Mouse (Mus musculus) E14TG2a.4 (cell line): Measurements from ENCODE around the gene Dnajc12.
"Not testable (repeated sequence)": the region's sequence is repeated elsewhere in the genome, so short reads cannot be mapped to it uniquely, and the experiment has no call there.

Experiments
- H3K27me3 ChIP-seq: 2 replicates; pipeline ENCODE4 v1.6.1; 2014; ENCODE audit warnings: low read length, control low read depth; ENCODE audit not compliant: insufficient read depth
- H3K36me3 ChIP-seq: 2 replicates; pipeline ENCODE4 v1.6.1; 2014; ENCODE audit warnings: low read length, control low read depth; ENCODE audit not compliant: insufficient read depth
- H3K4me1 ChIP-seq: replicated peaks from 2 replicates; pipeline ENCODE4 v1.6.1; 2014; ENCODE audit warnings: low read depth, low read length, control low read depth
- H3K4me3 ChIP-seq: replicated peaks from 2 replicates; pipeline ENCODE4 v1.5.1; 2014; ENCODE audit warnings: mild to moderate bottlenecking, low read length
- H3K9me3 ChIP-seq: 2 replicates; pipeline ENCODE4 v1.6.1; 2014; ENCODE audit warnings: low read length, control low read depth
- CTCF ChIP-seq: conservative IDR thresholded peaks from 2 replicates; pipeline ENCODE4 v1.5.1; 2014; ENCODE audit warnings: low read length
- NANOG ChIP-seq: IDR thresholded peaks from 2 replicates; pipeline ENCODE4 v1.6.1; 2014; ENCODE audit warnings: borderline replicate concordance, low read length, mixed read lengths
- POU5F1 ChIP-seq: IDR thresholded peaks from 2 replicates; pipeline ENCODE4 v1.6.1; 2014; ENCODE audit warnings: low read length, borderline replicate concordance

Gene Dnajc12

GRCm38 (mm10) chr10:63432099-63432498, 49.9 kb downstream of the Dnajc12 start:
- Histone ChIP-seq H3K9me3 (no peaks in the 10 kb centered on the region), H3K36me3 (no peaks in the 10 kb centered on the region), H3K27me3 (no peaks in the 10 kb centered on the region), H3K4me1 (peaks cover 23% of the 10 kb centered on the region), H3K4me3 (no peak overlapping the region)
- TF ChIP-seq NANOG, result no peak
- TF ChIP-seq CTCF, result no peak
- TF ChIP-seq POU5F1, result no peak

DNA sequence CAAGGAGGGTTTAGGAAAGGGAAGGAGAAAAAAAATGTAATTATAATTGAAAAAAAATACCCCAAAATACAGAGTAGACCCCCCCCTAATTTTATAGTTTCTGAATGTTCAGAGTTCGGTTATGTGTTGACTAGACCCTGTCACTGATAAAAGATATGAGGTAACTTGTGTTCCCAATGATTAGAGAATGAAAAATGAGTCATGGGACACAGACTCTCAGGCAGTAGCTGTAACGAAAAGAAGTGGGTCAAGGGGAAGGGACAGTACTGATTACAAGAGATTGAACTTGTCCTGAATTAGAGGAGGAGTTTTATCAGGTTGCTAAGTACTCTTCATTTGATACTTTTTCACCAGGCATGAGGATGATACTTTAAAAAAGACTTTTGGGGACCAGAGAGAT, 50.6 kb downstream of the Dnajc12 start:
- no peaks in the 10 kb centered on the region for H3K27me3 ChIP-seq
- H3K4me3 ChIP-seq, result no peak overlapping the region
- no peak for TF ChIP-seq NANOG
- TF ChIP-seq POU5F1, result no peak
- TF ChIP-seq CTCF, result no peak
- H3K4me1 ChIP-seq, result peaks cover 15% of the 10 kb centered on the region
- no peaks in the 10 kb centered on the region for H3K36me3 ChIP-seq
- no peaks in the 10 kb centered on the region for H3K9me3 ChIP-seq

GRCm38 (mm10) chr10:63438736-63439262, 56.6 kb downstream of the Dnajc12 start:
- Histone ChIP-seq H3K9me3 (0 out of 2 replicates have a peak, but pooled peaks cover 1% of the 10 kb centered on the region), H3K4me1 (no peaks in the 10 kb centered on the region), H3K27me3 (no peaks in the 10 kb centered on the region), H3K36me3 (no peaks in the 10 kb centered on the region), H3K4me3 (no peak overlapping the region)
- no peak for TF ChIP-seq NANOG
- no peak for TF ChIP-seq POU5F1
- TF ChIP-seq CTCF, result no peak

GRCm38 (mm10) chr10:63439694-63440228, 57.5 kb downstream of the Dnajc12 start:
- no peak overlapping the region for H3K4me3 ChIP-seq
- TF ChIP-seq POU5F1 (no peak), CTCF (no peak), NANOG (no peak)
- no peaks in the 10 kb centered on the region for H3K4me1 ChIP-seq

GRCm38 (mm10) chr10:63444602-63445387, 62.6 kb downstream of the Dnajc12 start:
- H3K27me3 ChIP-seq, H3K4me3 ChIP-seq, H3K36me3 ChIP-seq, H3K4me1 ChIP-seq: not testable (repeated sequence)
- H3K9me3 ChIP-seq, result peaks cover 29% of the 10 kb centered on the region

More at GRCm38 (mm10) chr10:63439694-63440228, 57.5 kb downstream of the Dnajc12 start:
- H3K9me3 ChIP-seq, result peaks cover 11% of the 10 kb centered on the region
- H3K36me3 ChIP-seq, result no peaks in the 10 kb centered on the region
- H3K27me3 ChIP-seq, result no peaks in the 10 kb centered on the region

GRCm38 (mm10) chr10:63453926-63454325, 71.7 kb downstream of the Dnajc12 start:
- no peaks in the 10 kb centered on the region for H3K36me3 ChIP-seq
- no peak overlapping the region for H3K4me3 ChIP-seq
- H3K27me3 ChIP-seq, result no peaks in the 10 kb centered on the region
- no peaks in the 10 kb centered on the region for H3K9me3 ChIP-seq
- TF ChIP-seq CTCF, result no peak
- H3K4me1 ChIP-seq, result no peaks in the 10 kb centered on the region

DNA sequence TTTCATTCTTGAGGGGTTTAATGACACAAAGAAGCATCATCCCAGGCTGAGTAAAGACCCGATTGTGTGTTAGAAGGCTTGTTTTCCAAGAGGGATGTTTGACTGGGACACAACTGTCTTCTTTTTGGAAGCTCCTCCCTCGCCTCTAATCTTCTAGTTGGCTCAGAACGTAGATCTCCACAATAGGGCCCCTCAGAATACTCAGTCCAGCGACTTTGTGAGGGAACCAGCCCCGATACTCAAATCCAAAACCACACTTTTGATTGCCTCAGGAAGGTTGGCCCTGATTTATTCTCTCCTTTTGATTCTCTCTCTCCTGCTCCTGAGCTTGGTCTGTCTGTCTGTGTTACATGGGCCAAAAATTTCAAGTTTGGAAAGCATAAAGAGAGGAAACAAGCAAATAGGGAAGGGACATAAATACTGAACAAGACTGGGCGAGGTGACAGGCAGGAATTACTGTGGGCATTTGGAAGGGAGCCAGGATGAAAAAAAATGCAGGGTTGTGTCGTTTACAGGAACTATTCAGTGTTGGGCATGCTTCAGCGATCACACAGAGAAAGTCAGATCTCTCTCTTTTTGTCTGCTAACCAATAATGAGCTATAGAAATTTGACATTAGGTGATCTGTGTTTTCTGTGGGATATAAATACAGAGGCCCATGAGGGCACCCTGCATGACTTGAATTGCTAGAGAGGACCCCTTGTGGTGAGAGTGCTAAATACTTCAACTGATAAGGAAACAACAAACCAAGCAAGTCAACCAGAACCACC, 73.1 kb downstream of the Dnajc12 start:
- H3K27me3 ChIP-seq, result no peaks in the 10 kb centered on the region
- no peaks in the 10 kb centered on the region for H3K36me3 ChIP-seq
- H3K4me1 ChIP-seq, result no peaks in the 10 kb centered on the region
- no peak overlapping the region for H3K4me3 ChIP-seq
- H3K9me3 ChIP-seq, result no peaks in the 10 kb centered on the region
- TF ChIP-seq NANOG (no peak), CTCF (no peak), POU5F1 (no peak)

DNA sequence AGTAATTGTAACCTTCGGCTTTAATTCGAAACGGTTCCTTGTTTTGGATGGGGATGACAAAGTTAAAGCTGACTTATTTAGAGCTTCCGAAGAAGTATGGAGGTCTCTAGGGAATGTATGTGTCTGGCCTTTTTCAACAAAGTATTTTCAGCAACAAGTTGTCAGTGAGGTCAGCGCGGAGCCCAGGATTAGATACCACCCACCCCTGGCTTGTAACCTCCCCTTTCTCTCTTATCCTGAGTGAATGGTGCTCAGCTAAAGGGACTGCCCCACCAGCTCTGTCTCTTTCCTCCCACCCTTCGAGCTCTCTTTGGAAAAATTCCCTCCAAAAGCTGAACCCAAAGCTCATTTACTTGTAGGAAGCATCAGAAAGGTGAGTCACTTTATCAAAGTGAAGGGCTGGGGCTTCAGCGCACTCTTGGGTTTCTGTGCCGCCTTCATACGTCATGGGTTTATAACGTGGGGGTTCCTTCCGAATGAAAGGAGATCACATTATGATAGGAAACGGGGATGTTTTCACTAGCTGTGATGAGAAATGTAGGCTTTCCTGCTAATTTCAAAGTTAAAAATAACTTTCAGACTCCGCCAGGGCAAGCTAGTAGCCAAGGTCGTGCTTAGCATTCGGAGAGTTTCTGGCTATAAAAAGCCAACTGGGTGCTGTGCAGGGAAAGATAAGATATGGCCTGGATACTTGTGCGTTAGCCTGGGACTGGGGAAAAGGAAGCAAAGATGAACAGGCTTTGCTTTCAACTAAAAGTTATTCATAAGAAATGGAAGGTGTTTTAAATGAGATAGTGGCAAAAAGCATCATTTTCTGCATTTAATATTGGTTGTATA, 75.3 kb downstream of the Dnajc12 start:
- no peaks in the 10 kb centered on the region for H3K4me1 ChIP-seq
- no peaks in the 10 kb centered on the region for H3K36me3 ChIP-seq
- H3K4me3 ChIP-seq, result no peak overlapping the region
- TF ChIP-seq NANOG (no peak), POU5F1 (no peak), CTCF (no peak)
- H3K9me3 ChIP-seq, result no peaks in the 10 kb centered on the region
- H3K27me3 ChIP-seq, result no peaks in the 10 kb centered on the region
